Mouse (Mus musculus) heart, embryonic 15.5 days (tissue): Measurements from ENCODE around the gene Tnfrsf26. TPM values are rescaled to one million over a fixed set of nuclear protein-coding genes. Genes with fewer than 3 reads are reported as not detected.
"Not testable (repeated sequence)": the region's sequence is repeated elsewhere in the genome, so short reads cannot be mapped to it uniquely, and the experiment has no call there.

Experiments
- ATAC-seq: fragments of 200-750 bp; cut with Nextera tagmentation; replicated peaks from 2 replicates; pipeline ENCODE4 v1.8.0; 2017; ENCODE audit warnings: low read depth, moderate TSS enrichment; ENCODE audit not compliant: insufficient number of reproducible peaks, insufficient read depth, low FRiP score
- H3K27ac ChIP-seq: fragments of 300-500 bp; sonication (generic); 2 replicates; pipeline ENCODE4 v1.5.1; 2015; ENCODE audit warnings: mild to moderate bottlenecking, inconsistent platforms
- H3K27me3 ChIP-seq: fragments of 300-500 bp; sonication (generic); 2 replicates; pipeline ENCODE4 v1.6.1; 2015; ENCODE audit warnings: inconsistent platforms
- H3K36me3 ChIP-seq: fragments of 300-500 bp; sonication (generic); 2 replicates; pipeline ENCODE4 v1.6.1; 2015; ENCODE audit warnings: mild to moderate bottlenecking, inconsistent platforms
- H3K4me1 ChIP-seq: fragments of 300-500 bp; sonication (generic); replicated peaks from 2 replicates; pipeline ENCODE4 v1.6.1; 2015; ENCODE audit warnings: inconsistent platforms
- H3K4me2 ChIP-seq: fragments of 300-500 bp; sonication (generic); 2 replicates; pipeline ENCODE4 v1.6.1; 2015; ENCODE audit warnings: inconsistent platforms, mild to moderate bottlenecking, moderate library complexity
- H3K4me3 ChIP-seq: fragments of 300-500 bp; sonication (generic); 2 replicates; pipeline ENCODE4 v1.5.1; 2015; ENCODE audit warnings: mild to moderate bottlenecking, inconsistent platforms
- H3K9ac ChIP-seq: fragments of 300-500 bp; sonication (generic); 2 replicates; pipeline ENCODE4 v1.6.1; 2015; ENCODE audit warnings: mild to moderate bottlenecking, inconsistent platforms
- H3K9me3 ChIP-seq: fragments of 300-500 bp; sonication (generic); replicated peaks from 2 replicates; pipeline ENCODE4 v1.6.1; 2016; ENCODE audit warnings: inconsistent platforms
- WGBS: fragments of 180-500 bp; shearing (Covaris S2); methylation state at CpG from one replicate; pipeline ENCODE4 v1.1.7; 2015; ENCODE audit warnings: mixed read lengths; 5-methylcytosine and 5-hydroxymethylcytosine counted together
- polyA plus RNA-seq: library from polyadenylated mRNA; unstranded; fragments of >200 nt; fragmentation: Nextera tagmentation; extraction: Ambion mirVana; gene quantifications from 2 replicates; pipeline ENCODE4 v1.2.1, GENCODE M21; 2015

Tnfrsf26 gene
- 0.64 and 0.86 TPM in 2 replicates for polyA plus RNA-seq

DNA sequence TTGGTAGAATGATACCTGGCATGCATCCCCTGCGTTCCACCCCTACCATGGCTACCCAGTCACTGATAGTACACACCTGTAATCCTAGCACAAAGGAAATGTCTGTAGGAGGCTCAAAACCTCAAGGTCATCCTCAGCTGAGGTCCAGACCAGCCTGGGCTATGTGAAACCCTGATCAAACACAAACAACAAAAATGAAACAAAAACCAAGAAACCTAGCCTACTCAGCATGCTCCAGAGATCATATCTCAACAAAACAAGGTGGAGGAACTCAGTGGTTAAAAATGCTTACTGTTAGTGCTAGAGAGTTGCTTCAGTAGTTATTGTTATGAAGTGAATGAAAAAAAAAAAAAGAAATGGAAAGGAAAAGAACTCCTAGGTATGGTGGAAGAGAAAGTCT lies at the start of gene Tnfrsf26:
Gene Tnfrsf26, minus strand, starts transcription at position 183 of the 400 bp plus-strand sequence.
- H3K4me3 ChIP-seq: 0 out of 2 replicates have a peak within 1 kb of the TSS, but pooled peaks have one; percentile 11
- ATAC-seq: no peak
- 82% methylated on average over 1 of the region's 1 CpGs for WGBS
- H3K36me3 ChIP-seq: no peaks in the 10 kb centered on the region
- no peak within 1 kb of the TSS; the same call in 1 of the 2 replicates for H3K4me2 ChIP-seq
- no peaks in the 10 kb centered on the region for H3K9me3 ChIP-seq
- 0 out of 2 replicates have a peak, but pooled peaks cover 2% of the 10 kb centered on the region for H3K27me3 ChIP-seq
- H3K27ac ChIP-seq: no peak within 1 kb of the TSS
- H3K9ac ChIP-seq: no peak within 1 kb of the TSS
- no peaks in the 10 kb centered on the region for H3K4me1 ChIP-seq

DNA sequence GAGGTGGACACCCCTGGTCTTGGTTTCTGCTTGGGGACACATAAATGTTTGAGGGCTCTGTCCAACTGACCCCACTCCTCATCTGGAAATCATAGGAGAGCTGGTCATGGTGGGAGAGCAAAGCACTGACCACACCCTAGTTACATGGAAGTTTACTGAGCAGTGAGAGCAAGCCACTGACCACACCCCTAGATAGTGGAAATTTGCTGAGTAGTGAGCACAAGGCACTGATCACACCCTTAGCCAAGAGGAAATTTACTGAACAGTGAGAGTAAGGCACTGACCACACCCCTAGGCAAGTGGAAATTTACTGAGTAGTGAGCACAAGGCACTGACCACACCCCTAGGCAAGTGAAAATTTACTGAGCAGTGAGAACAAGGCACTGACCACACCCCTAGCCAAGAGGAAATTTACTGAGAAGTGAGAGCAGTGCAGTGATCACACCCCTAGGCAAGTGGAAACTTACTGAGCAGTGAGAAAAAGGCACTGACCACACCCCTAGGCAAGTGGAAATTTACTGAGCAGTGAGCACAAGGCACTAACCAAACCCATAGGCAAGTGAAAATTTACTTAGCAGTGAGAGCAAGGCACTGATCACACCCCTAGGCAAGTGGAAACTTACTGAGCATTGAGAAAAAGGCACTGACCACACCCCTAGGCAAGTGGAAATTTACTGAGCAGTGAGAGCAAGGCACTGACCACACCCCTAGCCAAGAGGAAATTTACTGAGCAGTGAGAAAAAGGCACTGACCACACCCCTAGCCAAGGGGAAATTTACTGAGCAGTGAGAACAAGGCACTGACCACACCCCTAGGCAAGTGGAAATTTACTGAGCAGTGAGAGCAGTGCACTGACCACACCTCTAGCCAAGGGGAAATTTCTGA lies 38.1 kb upstream of the Tnfrsf26 start:
- H3K9me3 ChIP-seq: no peaks in the 10 kb centered on the region
- no peak for ATAC-seq

DNA sequence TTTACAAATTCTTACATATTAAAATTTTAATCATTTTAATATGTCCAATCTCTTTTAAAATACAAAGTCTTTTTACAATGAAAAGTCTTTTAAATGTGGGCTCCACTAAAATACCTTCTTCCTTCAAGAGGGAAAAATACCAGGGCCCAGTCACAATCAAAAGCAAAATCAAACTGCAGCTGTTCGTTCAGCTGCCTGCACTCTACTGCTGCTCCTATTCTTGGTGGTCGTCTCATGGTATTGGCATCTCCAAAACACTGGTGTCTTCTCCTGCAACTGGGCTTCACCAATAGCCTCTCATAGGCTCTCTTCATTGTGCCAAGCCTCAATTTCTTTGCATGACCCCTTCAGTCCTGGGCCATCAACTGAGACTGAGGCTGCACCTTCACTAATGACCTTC lies 34.9 kb upstream of the Tnfrsf26 start:
- H3K4me3 ChIP-seq: no peak overlapping the region
- no peaks in the 10 kb centered on the region for H3K9me3 ChIP-seq
- H3K4me2 ChIP-seq: no peak overlapping the region
- H3K27me3 ChIP-seq: no peaks in the 10 kb centered on the region
- no peak overlapping the region for H3K27ac ChIP-seq
- 70% methylated on average over 2 of the region's 2 CpGs for WGBS
- no peaks in the 10 kb centered on the region for H3K36me3 ChIP-seq
- ATAC-seq: no peak
- no peak overlapping the region for H3K9ac ChIP-seq
- no peaks in the 10 kb centered on the region for H3K4me1 ChIP-seq

More for the DNA sequence above, 38.1 kb upstream of the Tnfrsf26 start:
- H3K36me3 ChIP-seq: no peaks in the 10 kb centered on the region
- H3K27ac ChIP-seq: no peak overlapping the region
- H3K9ac ChIP-seq: no peak overlapping the region
- no peaks in the 10 kb centered on the region for H3K4me1 ChIP-seq
- no peak overlapping the region for H3K4me2 ChIP-seq
- H3K27me3 ChIP-seq: no peaks in the 10 kb centered on the region
- H3K4me3 ChIP-seq: no peak overlapping the region

DNA sequence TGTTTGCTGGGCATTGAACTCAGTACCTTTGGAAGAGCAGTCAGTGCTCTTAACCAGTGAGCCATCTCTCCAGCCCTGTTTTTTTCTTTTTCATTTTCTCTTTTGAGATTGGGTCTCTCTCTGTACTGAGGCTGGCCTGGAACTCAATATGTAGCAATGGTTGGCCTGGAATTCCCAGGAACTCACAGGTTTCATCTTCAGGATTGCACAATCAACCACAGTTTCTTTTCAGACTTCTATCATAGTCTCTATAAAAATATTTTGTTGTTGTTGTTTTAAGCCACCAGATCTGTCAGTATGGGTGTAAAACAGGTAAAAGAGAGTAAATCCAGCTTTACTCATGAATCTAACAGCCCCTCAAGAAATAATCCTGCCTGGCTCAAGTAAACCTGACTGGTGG lies 32.3 kb upstream of the Tnfrsf26 start:
- Histone ChIP-seq H3K4me2 (no peak overlapping the region), H3K9me3 (no peaks in the 10 kb centered on the region), H3K9ac (no peak overlapping the region), H3K4me3 (no peak overlapping the region), H3K27me3 (no peaks in the 10 kb centered on the region), H3K27ac (no peak overlapping the region), H3K4me1 (no peaks in the 10 kb centered on the region), H3K36me3 (no peaks in the 10 kb centered on the region)
- ATAC-seq: no peak

DNA sequence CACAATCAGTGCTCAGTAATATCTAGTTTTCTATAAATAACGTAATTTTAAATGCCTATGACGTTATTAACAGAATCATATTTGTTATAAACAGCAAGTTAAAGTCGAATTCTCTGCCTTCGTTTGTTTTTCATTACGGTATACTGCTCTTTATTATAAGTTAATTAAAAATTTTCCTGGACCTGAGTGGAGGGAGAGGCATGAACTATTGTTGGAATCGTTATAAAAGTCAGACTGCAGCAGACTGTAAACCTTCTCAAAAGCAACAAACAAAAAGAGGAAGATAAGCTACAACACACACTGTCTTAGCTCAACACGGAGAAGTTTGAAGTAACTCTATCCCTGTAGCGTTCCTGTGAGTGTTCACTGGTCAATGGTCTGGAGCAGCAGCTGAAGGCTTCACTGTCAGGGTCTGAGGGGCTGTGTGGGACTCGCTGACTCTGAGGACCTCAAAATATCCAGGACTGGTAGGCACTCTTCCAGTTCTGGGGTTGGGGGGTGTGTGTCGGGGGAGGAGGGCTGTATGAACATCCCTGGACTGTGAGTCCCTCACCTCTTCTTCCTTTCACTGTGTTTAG lies 21.3 kb upstream of the Tnfrsf26 start:
- peak overlapping the region; percentile 62 for H3K4me3 ChIP-seq
- not testable (repeated sequence) for H3K9ac ChIP-seq, H3K27me3 ChIP-seq, H3K36me3 ChIP-seq, H3K27ac ChIP-seq, H3K9me3 ChIP-seq, H3K4me1 ChIP-seq, ATAC-seq
- WGBS: 54% methylated on average over 10 of the region's 10 CpGs
- peak overlapping the region; percentile 92 for H3K4me2 ChIP-seq

DNA sequence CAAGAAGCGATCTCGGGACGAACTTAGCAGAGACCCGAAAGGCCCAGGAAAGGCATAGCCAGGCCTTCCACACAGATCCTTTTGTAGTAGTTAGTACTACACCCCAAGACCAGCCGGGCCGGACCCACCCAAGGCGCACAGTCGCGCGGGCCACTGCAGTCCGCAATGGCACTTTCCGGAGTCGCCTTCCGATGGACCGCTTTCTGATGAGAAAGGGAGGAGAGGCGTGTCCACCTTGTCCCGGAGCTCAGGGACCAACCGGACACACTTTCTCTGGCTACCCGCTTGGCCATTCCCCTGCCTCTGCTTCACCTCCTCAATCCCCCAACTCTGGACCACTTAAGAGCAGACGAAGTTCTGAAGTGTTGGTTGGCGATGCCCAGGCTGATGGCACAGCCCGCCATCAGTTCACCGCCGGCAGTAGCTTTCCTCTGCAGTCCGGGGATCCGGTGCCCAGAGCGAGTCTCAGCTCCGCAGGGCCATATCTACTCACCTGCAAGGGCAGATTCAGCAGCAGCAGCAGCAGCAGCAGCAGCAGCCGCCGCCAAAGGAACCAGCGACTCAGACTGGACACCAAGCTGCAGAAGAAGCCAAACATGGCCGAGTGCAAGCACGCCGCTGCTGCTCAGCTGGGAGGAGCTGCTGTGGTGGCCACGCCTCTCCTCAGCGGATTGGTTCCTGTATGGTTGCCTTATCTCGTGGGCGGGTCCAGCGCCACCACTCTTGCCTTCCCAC lies 20.7 kb upstream of the Tnfrsf26 start, which contains the start of gene Tnfrsf22:
Gene Tnfrsf22, minus strand, starts transcription at position 628 of the 735 bp plus-strand sequence.
- peak within 1 kb of the TSS; percentile 49 for H3K9ac ChIP-seq
- no peaks in the 10 kb centered on the region for H3K36me3 ChIP-seq
- H3K4me2 ChIP-seq: peak within 1 kb of the TSS; percentile 92
- 3% methylated on average over 39 of the region's 39 CpGs for WGBS
- no peaks in the 10 kb centered on the region for H3K27me3 ChIP-seq
- no peak within 1 kb of the TSS for H3K27ac ChIP-seq
- peak within 1 kb of the TSS; percentile 62 for H3K4me3 ChIP-seq
- no peaks in the 10 kb centered on the region for H3K9me3 ChIP-seq
- H3K4me1 ChIP-seq: no peaks in the 10 kb centered on the region
- ATAC-seq: peak; percentile 95

DNA sequence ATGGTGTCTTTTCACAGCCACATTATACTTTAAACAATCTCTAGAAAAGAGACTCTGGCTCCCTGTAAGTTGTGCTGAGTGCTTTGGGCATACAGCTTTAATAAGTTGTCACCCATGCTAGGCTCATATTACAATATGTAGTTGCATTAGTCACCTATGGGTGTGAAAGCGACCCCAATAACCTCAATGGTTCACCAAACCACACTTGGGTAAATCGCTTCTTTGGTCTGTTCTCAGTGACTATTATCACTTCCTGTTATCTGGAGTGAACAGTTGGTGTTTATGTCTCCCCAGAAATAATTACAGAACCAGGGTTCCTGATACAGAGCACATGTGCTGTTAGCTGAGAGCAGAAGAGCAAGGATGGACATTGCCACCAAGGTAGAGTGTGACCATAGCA lies 15.4 kb upstream of the Tnfrsf26 start:
- WGBS: 71% methylated on average over 2 of the region's 2 CpGs
- H3K27me3 ChIP-seq, H3K4me3 ChIP-seq, H3K36me3 ChIP-seq, ATAC-seq, H3K4me2 ChIP-seq, H3K9ac ChIP-seq, H3K4me1 ChIP-seq, H3K9me3 ChIP-seq, H3K27ac ChIP-seq: not testable (repeated sequence)

DNA sequence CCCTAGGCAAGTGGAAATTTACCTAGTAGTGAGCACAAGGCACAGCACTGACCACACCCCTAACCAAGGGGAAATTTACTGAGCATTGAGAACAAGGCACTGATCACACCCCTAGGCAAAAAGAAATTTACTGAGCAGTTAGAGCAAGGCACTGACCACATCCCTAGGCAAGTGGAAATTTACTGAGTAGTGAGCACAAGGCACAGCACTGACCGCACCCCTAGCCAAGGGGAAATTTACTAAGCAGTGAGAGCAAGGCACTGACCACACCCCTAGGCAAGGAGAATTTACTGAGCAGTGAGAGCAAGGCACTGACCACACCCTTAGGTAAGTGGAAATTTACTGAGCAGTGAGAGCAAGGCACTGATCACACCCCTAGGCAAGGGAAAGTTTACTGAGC lies 8.2 kb upstream of the Tnfrsf26 start:
- Histone ChIP-seq H3K27ac (no peak overlapping the region), H3K4me1 (no peaks in the 10 kb centered on the region), H3K36me3 (no peaks in the 10 kb centered on the region), H3K27me3 (no peaks in the 10 kb centered on the region), H3K4me3 (no peak overlapping the region), H3K9me3 (no peaks in the 10 kb centered on the region), H3K4me2 (no peak overlapping the region), H3K9ac (no peak overlapping the region)
- ATAC-seq: no peak
- 88% methylated on average over 1 of the region's 1 CpGs for WGBS

DNA sequence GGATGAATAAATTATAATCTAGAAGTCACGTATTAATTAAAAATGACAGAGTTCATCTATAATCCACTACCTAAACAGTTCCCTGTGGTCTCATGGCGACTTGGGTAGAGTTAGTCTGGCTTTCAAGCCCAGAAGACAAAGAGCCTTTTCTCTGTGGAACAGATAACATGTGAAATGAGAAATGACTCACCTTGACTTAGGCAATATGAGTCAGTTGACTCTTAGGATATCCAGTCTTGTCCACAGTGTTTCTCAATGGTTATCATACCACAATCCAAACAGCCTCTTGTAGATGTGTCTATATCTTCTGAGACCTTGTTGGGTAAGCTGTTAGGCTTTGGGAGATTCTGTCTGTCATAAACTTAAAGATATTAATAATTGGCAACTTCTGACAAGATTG lies 3.0 kb upstream of the Tnfrsf26 start:
- WGBS: 59% methylated on average over 2 of the region's 2 CpGs
- Histone ChIP-seq H3K9ac (no peak overlapping the region), H3K27me3 (0 out of 2 replicates have a peak, but pooled peaks cover under 1% of the 10 kb centered on the region), H3K4me1 (no peaks in the 10 kb centered on the region), H3K9me3 (no peaks in the 10 kb centered on the region), H3K4me3 (no peak overlapping the region), H3K27ac (no peak overlapping the region), H3K36me3 (no peaks in the 10 kb centered on the region), H3K4me2 (no peak overlapping the region)
- no peak for ATAC-seq

DNA sequence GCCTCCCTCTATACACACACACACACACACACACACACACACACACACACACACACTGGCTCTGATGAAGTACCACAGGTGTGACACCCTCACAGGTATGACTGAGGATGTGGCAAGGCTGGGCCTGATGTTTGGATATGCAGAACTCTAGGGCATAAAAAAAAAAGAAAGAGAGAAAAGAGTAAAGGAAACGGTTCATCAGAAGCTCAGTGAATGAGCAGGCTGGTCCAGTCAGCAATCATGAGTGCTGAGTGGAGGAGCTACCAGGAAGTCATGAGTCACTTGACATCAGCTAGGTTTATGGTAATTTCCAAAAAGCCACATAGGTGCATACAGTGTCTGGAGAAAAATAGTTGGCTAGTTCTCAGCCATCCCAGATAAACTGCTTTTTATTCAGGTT lies 979 bp upstream of the Tnfrsf26 start:
- ATAC-seq: no peak
- Histone ChIP-seq H3K9ac (no peak overlapping the region), H3K4me3 (no peak overlapping the region), H3K9me3 (no peaks in the 10 kb centered on the region), H3K27ac (no peak overlapping the region), H3K27me3 (0 out of 2 replicates have a peak, but pooled peaks cover 2% of the 10 kb centered on the region), H3K36me3 (no peaks in the 10 kb centered on the region), H3K4me1 (no peaks in the 10 kb centered on the region), H3K4me2 (no peak overlapping the region)
- 47% methylated on average over 1 of the region's 1 CpGs for WGBS

DNA sequence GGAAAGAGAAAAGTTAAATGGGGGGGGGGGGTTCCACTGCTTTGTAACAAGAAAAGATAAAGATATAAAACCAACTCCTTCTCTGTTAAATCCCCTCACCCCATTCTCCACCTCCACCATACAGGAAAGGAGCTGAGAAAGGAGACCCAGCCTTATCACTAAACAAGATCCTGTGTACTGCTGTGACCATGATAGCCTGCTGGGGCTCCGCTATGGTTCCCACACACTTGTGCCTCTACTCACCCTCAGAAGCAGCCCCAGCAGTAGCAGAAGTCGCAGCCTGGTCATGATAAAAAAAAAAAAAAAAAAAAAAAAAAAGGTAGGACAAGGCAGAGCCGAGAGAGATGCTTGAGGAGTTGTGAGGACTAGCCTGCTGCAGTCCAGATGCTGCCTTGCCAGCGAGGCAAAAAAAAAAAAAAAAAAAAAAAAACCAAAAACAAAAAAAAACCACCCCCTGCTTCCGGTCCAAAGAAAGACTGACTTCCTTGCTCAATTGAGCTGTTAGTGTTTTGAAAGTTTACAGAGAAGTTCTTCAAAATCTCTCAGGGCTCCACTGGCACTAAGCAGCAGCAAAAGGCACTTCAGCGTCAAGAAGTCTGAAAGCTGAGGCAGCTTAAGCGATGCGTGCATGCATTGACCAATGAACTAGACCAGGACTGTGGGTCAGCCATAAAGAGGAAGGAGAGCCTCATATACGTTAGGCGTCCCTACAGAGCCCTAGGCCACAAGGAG lies 801 bp downstream of the Tnfrsf26 start:
- H3K4me1 ChIP-seq: no peaks in the 10 kb centered on the region
- no peaks in the 10 kb centered on the region for H3K9me3 ChIP-seq
- no peak overlapping the region for H3K9ac ChIP-seq
- WGBS: 45% methylated on average over 10 of the region's 10 CpGs
- ATAC-seq: no peak
- H3K27ac ChIP-seq: no peak overlapping the region
- H3K4me2 ChIP-seq: no peak overlapping the region; the same call in 1 of the 2 replicates
- H3K4me3 ChIP-seq: 0 out of 2 replicates have a peak overlapping the region, but pooled peaks have one; percentile 11
- H3K27me3 ChIP-seq: 0 out of 2 replicates have a peak, but pooled peaks cover 2% of the 10 kb centered on the region
- H3K36me3 ChIP-seq: no peaks in the 10 kb centered on the region
